Mouse (Mus musculus) liver, embryonic 12.5 days (tissue): ENCODE measurements around the gene Vamp5. TPM values are rescaled to one million over a fixed set of nuclear protein-coding genes. Genes with fewer than 3 reads are reported as not detected.

ENCODE experiments used
- ATAC-seq: fragments of 200-750 bp; cut with Nextera tagmentation; 2 replicates; pipeline ENCODE4 v1.8.0; 2017; ENCODE audit warnings: moderate number of reproducible peaks, mild to moderate bottlenecking, moderate library complexity
- H3K27ac ChIP-seq: fragments of 300-500 bp; sonication (generic); 2 replicates; pipeline ENCODE4 v1.5.1; 2016; ENCODE audit warnings: mild to moderate bottlenecking
- H3K27me3 ChIP-seq: fragments of 300-500 bp; sonication (generic); replicated peaks from 2 replicates; pipeline ENCODE4 v1.6.1; 2016; ENCODE audit warnings: mild to moderate bottlenecking, moderate library complexity
- H3K36me3 ChIP-seq: fragments of 300-500 bp; sonication (generic); 2 replicates; pipeline ENCODE4 v1.6.1; 2016; ENCODE audit warnings: mild to moderate bottlenecking, moderate library complexity
- H3K4me1 ChIP-seq: fragments of 300-500 bp; sonication (generic); 2 replicates; pipeline ENCODE4 v1.6.1; 2016
- H3K4me2 ChIP-seq: fragments of 300-500 bp; sonication (generic); 2 replicates; pipeline ENCODE4 v1.6.1; 2016; ENCODE audit warnings: mild to moderate bottlenecking, moderate library complexity
- H3K4me3 ChIP-seq: fragments of 300-500 bp; sonication (generic); 2 replicates; pipeline ENCODE4 v1.5.1; 2016; ENCODE audit warnings: mild to moderate bottlenecking, moderate library complexity
- H3K9ac ChIP-seq: fragments of 300-500 bp; sonication (generic); 2 replicates; pipeline ENCODE4 v1.6.1; 2016; ENCODE audit warnings: mild to moderate bottlenecking, moderate library complexity
- H3K9me3 ChIP-seq: fragments of 300-500 bp; sonication (generic); replicated peaks from 2 replicates; pipeline ENCODE4 v1.6.1; 2016; ENCODE audit warnings: mild to moderate bottlenecking, moderate library complexity
- WGBS: fragments of 180-500 bp; shearing (Covaris S2); methylation state at CpG from one replicate; pipeline ENCODE4 v1.1.7; 2016; ENCODE audit not compliant: insufficient replicate concordance; 5-methylcytosine and 5-hydroxymethylcytosine counted together
- polyA plus RNA-seq: library from polyadenylated mRNA; unstranded; fragments of >200 nt; fragmentation: Nextera tagmentation; extraction: Ambion mirVana; gene quantifications from 2 replicates; pipeline ENCODE4 v1.2.1, GENCODE M21; 2016

The Vamp5 gene
- polyA plus RNA-seq, 1 experiment from 2014 or later = 109 TPM

DNA sequence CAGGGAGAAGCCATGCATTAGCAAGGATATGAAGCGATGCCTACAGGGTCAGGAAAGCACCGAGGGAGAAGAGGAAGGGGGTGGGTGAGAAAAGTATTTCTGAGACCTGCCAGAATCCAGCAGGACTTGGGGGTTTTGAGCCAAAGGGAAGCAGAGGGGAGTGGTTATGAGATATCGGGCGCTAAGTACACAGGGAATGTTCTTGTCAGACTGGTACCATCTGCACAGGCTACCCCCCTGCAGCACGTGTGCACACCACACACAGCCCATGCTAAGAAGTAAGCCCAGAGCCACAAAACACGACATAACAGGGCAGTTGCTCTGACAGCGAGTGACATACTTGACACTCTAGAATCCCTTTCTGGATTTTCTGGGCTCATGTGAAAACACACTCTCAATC, 6.1 kb downstream of the Vamp5 start:
- Histone ChIP-seq H3K36me3 (peaks cover 29% of the 10 kb centered on the region), H3K27me3 (no peaks in the 10 kb centered on the region), H3K4me2 (peak overlapping the region; percentile 60), H3K9me3 (no peaks in the 10 kb centered on the region), H3K4me1 (peaks cover 95% of the 10 kb centered on the region), H3K27ac (peak overlapping the region; percentile 12), H3K4me3 (no peak overlapping the region), H3K9ac (no peak overlapping the region)
- ATAC-seq = no peak
- WGBS = 52% methylated on average over 7 of the region's 7 CpGs

DNA sequence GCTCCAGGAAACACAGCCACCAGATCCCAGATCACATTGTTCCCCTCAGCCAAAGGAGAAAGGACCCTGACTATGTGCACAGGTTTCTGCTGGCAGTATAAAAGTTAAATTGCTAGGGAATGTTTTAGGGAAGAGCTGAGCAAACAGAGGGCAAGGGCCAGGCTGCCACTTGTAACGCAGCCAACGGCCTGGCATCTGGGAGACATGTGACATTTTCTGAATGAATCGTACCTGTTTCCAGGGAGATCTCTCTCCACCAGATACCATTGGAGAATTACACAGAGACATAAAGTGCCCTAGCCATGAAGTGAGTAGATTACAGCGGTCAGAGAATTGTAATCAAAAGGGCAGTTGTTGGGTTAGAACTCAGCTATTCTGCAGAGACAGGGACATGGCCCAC, 7.1 kb downstream of the Vamp5 start:
- Histone ChIP-seq H3K9ac (no peak overlapping the region), H3K36me3 (peaks cover 39% of the 10 kb centered on the region), H3K4me1 (peaks cover 86% of the 10 kb centered on the region), H3K4me2 (no peak overlapping the region), H3K27ac (no peak overlapping the region), H3K27me3 (no peaks in the 10 kb centered on the region), H3K4me3 (no peak overlapping the region), H3K9me3 (no peaks in the 10 kb centered on the region)
- WGBS = 89% methylated on average over 4 of the region's 4 CpGs
- ATAC-seq = no peak

DNA sequence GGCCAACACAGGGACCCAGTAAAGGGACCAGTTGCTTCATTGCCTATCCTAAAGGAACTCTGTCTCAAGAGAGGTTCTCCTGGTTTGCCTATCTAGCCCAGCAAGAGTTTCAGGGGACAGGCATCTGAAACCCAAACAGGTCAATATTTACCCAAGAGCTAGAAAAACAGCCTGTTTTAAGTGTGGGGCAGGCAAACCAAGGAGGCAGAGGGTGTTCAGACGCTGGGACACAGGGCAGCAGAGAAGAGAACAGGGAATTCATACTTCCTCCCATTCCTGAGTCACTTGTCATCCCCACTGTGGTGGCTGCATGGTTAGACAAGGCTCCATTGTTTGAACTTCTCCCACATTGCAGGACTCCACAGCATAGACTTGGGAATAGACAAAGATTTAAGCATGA, 8.7 kb downstream of the Vamp5 start:
- Histone ChIP-seq H3K9ac (no peak overlapping the region), H3K4me3 (no peak overlapping the region), H3K9me3 (no peaks in the 10 kb centered on the region), H3K27me3 (no peaks in the 10 kb centered on the region), H3K4me2 (no peak overlapping the region), H3K27ac (peak overlapping the region; percentile 53), H3K4me1 (peaks cover 73% of the 10 kb centered on the region), H3K36me3 (peaks cover 34% of the 10 kb centered on the region)
- 52% methylated on average over 1 of the region's 1 CpGs for WGBS
- no peak for ATAC-seq

DNA sequence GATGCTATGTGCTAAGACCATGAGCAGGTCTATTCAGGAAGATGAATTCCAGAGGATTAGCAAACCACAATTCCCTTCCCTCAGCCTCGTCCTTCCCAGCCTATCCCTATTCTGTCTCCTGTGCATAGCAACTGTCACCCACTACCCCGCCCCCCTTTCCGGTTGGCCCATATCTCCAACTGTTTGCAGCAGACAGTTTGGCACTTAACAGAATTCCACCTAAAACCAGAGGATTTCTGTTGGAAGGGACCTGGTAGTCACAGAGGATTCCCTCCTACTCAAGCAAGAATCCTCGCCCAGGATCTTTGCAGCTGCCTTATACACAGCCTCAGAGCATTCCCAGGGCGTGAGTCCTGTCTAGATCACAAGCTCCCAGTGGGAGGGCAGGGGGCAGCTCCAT, 9.1 kb downstream of the Vamp5 start:
- no peak for ATAC-seq
- Histone ChIP-seq H3K4me1 (peaks cover 69% of the 10 kb centered on the region), H3K9me3 (no peaks in the 10 kb centered on the region), H3K4me2 (no peak overlapping the region), H3K4me3 (no peak overlapping the region), H3K36me3 (peaks cover 32% of the 10 kb centered on the region), H3K9ac (no peak overlapping the region), H3K27me3 (no peaks in the 10 kb centered on the region), H3K27ac (peak overlapping the region; percentile 53)
- 67% methylated on average over 5 of the region's 5 CpGs for WGBS

DNA sequence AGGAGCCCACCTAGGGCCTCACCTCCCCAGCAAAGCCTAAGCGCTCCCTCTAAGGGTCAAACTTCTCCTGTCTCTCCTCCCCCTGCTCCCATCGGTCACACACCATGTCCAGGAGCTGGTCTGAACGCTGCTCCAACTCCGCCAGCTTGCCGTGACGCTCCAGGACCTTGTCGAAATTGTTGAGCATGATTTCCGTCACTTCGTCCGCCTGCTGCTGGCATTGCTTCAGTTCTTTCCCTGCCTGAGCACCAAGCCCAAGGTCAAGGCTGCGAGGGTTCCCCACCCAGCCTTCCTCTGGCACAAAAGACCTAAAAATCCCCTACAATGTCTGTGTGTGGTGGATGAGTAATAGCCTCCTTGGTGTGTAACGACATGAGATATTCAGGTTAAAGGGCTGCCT, 10.2 kb downstream of the Vamp5 start:
- Histone ChIP-seq H3K27me3 (no peaks in the 10 kb centered on the region), H3K9me3 (no peaks in the 10 kb centered on the region), H3K27ac (no peak overlapping the region), H3K36me3 (peaks cover 24% of the 10 kb centered on the region), H3K4me1 (peaks cover 58% of the 10 kb centered on the region), H3K4me2 (no peak overlapping the region), H3K4me3 (no peak overlapping the region), H3K9ac (no peak overlapping the region)
- ATAC-seq = no peak
- 78% methylated on average over 12 of the region's 12 CpGs for WGBS

DNA sequence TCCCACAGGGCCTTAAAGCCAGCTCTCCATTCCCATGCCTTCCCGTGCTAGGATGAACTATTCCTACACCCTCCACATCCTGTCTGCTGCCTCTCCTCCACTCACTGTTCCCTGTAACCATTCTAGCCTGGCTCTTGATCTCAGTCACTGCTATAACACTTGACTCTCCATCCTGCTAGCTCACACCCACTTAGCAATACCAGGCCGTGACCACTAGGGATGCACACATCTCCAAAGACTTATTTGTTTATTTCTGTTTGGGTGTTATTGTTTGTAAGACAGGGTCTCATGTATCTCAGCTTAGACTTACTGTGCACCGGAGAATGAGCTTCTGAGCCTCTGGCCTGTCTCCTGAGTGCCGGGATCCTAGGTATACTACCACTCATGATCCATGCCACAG, 10.7 kb downstream of the Vamp5 start:
- Histone ChIP-seq H3K4me3 (no peak overlapping the region), H3K27me3 (no peaks in the 10 kb centered on the region), H3K36me3 (peaks cover 24% of the 10 kb centered on the region), H3K4me1 (peaks cover 53% of the 10 kb centered on the region), H3K27ac (no peak overlapping the region), H3K9me3 (no peaks in the 10 kb centered on the region), H3K4me2 (no peak overlapping the region), H3K9ac (no peak overlapping the region)
- WGBS = 76% methylated on average over 4 of the region's 4 CpGs
- ATAC-seq = no peak

GRCm38 (mm10) chr6:72367460-72367974, 12.8 kb downstream of the Vamp5 start:
- H3K4me1 ChIP-seq = peaks cover 46% of the 10 kb centered on the region
- no peak overlapping the region for H3K27ac ChIP-seq
- 72% methylated on average over 4 of the region's 4 CpGs for WGBS
- H3K4me3 ChIP-seq = no peak overlapping the region
- ATAC-seq = no peak
- peaks cover 24% of the 10 kb centered on the region for H3K36me3 ChIP-seq
- no peaks in the 10 kb centered on the region for H3K27me3 ChIP-seq
- no peak overlapping the region for H3K4me2 ChIP-seq
- no peak overlapping the region for H3K9ac ChIP-seq
- H3K9me3 ChIP-seq = no peaks in the 10 kb centered on the region

GRCm38 (mm10) chr6:72366844-72367443, 13.3 kb downstream of the Vamp5 start, which contains the start of gene Rnf181:
Gene Rnf181 (minus strand): TSS chr6:72366956.
- no peaks in the 10 kb centered on the region for H3K9me3 ChIP-seq
- no peak within 1 kb of the TSS for H3K4me2 ChIP-seq
- no peak for ATAC-seq
- H3K27ac ChIP-seq = no peak within 1 kb of the TSS
- H3K36me3 ChIP-seq = peaks cover 20% of the 10 kb centered on the region
- no peaks in the 10 kb centered on the region for H3K27me3 ChIP-seq
- WGBS = 66% methylated on average over 4 of the region's 4 CpGs
- peaks cover 41% of the 10 kb centered on the region for H3K4me1 ChIP-seq
- no peak within 1 kb of the TSS for H3K9ac ChIP-seq
- H3K4me3 ChIP-seq = no peak within 1 kb of the TSS

DNA sequence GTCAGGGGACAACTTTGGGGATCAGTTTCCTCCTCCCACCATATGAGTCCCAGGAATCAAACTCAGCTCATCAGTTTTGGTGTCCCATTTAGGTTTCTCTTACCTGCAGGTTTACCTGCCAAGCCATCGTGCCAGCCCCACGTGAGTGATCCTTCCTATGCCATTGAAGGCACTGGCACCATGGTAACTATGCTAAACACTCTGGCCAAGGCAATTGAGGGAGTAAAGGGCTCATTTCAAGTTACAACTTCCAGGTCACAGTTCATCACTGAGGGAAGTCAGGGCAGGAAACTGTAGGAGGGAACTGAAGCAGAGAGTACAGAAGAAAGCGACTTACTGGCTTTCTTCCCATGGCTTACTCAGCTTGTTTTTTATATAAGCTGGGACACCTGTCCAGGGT, 14.0 kb downstream of the Vamp5 start:
- H3K27ac ChIP-seq = no peak overlapping the region
- WGBS = 56% methylated on average over 3 of the region's 3 CpGs
- no peak overlapping the region for H3K9ac ChIP-seq
- H3K4me1 ChIP-seq = peaks cover 41% of the 10 kb centered on the region
- H3K4me2 ChIP-seq = no peak overlapping the region
- peaks cover 20% of the 10 kb centered on the region for H3K36me3 ChIP-seq
- no peaks in the 10 kb centered on the region for H3K27me3 ChIP-seq
- H3K9me3 ChIP-seq = no peaks in the 10 kb centered on the region
- no peak overlapping the region for H3K4me3 ChIP-seq
- no peak for ATAC-seq

DNA sequence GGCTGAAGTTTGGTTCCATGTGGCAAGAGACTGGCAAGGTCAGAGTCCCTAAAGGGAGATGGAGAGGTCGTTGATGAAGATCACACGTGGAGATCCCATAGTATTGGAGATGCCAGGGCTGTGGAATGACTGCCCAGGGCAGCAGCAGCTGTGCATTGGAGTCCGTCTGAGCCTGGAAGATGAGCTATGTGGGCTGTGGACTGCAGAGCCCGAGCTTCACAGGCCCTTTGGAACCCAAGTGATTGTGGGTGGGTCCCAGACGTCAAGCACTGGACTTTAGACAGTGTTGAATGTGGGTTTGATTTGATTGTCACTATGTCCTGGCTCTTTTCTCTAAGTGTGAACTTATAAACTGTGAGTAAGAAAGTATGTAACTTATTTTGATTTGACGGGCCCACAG, 15.3 kb downstream of the Vamp5 start:
- no peak overlapping the region for H3K4me2 ChIP-seq
- no peaks in the 10 kb centered on the region for H3K9me3 ChIP-seq
- no peak for ATAC-seq
- H3K4me3 ChIP-seq = no peak overlapping the region
- no peak overlapping the region for H3K9ac ChIP-seq
- H3K27ac ChIP-seq = no peak overlapping the region
- WGBS = 60% methylated on average over 6 of the region's 6 CpGs
- no peaks in the 10 kb centered on the region for H3K27me3 ChIP-seq
- H3K4me1 ChIP-seq = peaks cover 41% of the 10 kb centered on the region
- H3K36me3 ChIP-seq = peaks cover 30% of the 10 kb centered on the region

DNA sequence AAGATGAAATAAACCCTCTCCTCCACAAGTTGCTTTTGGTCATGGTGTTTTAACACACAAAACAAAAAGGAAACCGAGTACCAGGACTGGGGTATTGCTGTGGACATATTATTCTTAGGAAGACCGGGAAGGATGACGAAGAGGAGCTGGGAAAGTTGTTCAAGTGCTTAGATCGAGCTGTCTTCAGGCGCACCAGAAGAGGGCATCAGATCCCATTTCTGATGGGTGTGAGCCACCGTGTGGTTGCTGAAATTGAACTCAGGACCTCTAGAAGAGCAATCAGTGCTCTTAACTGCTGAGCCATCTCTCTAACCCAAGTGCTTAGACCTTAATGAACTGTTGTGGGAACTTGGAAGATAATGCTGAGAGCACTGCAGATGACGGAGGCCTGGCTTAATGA, 16.3 kb downstream of the Vamp5 start:
- Histone ChIP-seq H3K4me1 (peaks cover 42% of the 10 kb centered on the region), H3K9me3 (no peaks in the 10 kb centered on the region), H3K36me3 (peaks cover 30% of the 10 kb centered on the region), H3K4me2 (no peak overlapping the region), H3K27ac (no peak overlapping the region), H3K27me3 (no peaks in the 10 kb centered on the region), H3K9ac (no peak overlapping the region), H3K4me3 (no peak overlapping the region)
- no peak for ATAC-seq
- 39% methylated on average over 7 of the region's 7 CpGs for WGBS

DNA sequence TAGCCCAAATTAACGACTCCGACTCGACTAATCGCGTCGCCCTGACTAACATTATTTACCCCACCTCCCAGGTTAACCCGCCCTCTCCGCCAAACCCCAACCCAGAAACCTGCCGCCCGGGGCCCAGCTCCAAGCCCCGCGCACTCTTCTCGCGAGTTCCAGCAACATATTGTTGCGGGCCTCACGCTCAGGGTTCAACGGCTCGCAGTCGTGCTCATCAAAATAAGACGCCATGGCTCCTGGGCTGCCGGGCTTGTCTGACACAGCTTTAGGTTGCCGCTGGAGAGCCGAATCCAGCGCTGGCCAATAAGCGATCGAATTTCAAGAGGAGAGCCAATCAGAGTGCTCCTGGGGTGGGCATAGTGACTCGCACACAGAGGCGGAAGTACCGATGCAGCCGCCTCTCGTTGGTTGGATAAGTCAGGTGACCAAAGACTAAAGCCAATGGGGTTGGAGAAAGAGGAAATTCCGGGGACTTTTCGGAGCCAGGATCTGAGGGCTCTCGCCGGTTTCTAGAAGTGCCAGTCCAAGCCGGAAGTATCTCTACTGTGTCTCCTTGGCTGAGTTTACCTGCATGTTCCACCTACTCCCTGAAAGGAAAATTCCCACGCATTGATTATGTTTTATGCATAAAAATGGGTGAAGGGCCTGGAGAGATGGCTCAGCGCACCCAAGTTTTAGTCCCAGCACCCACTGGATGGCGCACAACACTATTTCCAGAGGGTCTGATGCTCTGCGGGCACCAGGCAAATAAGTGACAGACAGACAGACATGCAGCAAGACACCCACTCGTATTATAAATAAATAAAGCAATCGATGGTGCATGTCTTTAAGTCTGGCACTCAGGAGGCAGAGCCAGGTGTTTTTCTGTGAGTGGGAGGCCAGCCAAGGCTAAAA, 17.9 kb downstream of the Vamp5 start:
- H3K4me1 ChIP-seq = peaks cover 58% of the 10 kb centered on the region

More for the DNA sequence above, 17.9 kb downstream of the Vamp5 start:
- H3K27me3 ChIP-seq = peaks cover under 1% of the 10 kb centered on the region; the same call in 1 of the 2 replicates
- WGBS = under 1% methylated on average over 42 of the region's 42 CpGs
- peaks cover 36% of the 10 kb centered on the region for H3K36me3 ChIP-seq
- H3K9me3 ChIP-seq = no peaks in the 10 kb centered on the region
- peak overlapping the region; percentile 77 for H3K4me3 ChIP-seq
- ATAC-seq = peak; percentile 95
- peak overlapping the region; percentile 82 for H3K4me2 ChIP-seq
- H3K27ac ChIP-seq = peak overlapping the region; percentile 92
- H3K9ac ChIP-seq = peak overlapping the region; percentile 84
